Mouse (Mus musculus) testis, adult 2 months (tissue): Measurements from ENCODE around the gene Mia2.

Source experiments
- CTCF ChIP-seq: fragments of 200-500 bp; IDR thresholded peaks from 2 replicates; pipeline ENCODE4 v1.5.1; 2012; ENCODE audit warnings: low read depth, mild to moderate bottlenecking, inconsistent platforms, low read length, moderate library complexity; ENCODE audit not compliant: control insufficient read depth, insufficient read depth, insufficient replicate concordance
- POLR2A ChIP-seq: fragments of 200-500 bp; IDR thresholded peaks from 2 replicates; pipeline ENCODE4 v1.6.1; 2012; ENCODE audit warnings: low read depth, mild to moderate bottlenecking, inconsistent platforms, low read length, moderate library complexity; ENCODE audit not compliant: control insufficient read depth

GRCm38 (mm10) chr12:59195941-59196340 lies 100.3 kb downstream of the Mia2 start:
- TF ChIP-seq CTCF = no peak
- TF ChIP-seq POLR2A = no peak
